Mouse (Mus musculus) limb, embryonic 15.5 days (tissue): ENCODE measurements around the gene Carns1. TPM values are rescaled to one million over a fixed set of nuclear protein-coding genes. Genes with fewer than 3 reads are reported as not detected.
A peak's percentile ranks its signal among the peaks of the same experiment; 100 is the strongest.

ENCODE experiments used
- ATAC-seq: fragments of 200-750 bp; cut with Nextera tagmentation; 2 replicates; pipeline ENCODE4 v1.8.0; 2017; ENCODE audit warnings: low read depth, moderate TSS enrichment; ENCODE audit not compliant: insufficient number of reproducible peaks, low FRiP score, low TSS enrichment
- H3K27ac ChIP-seq: fragments of 300-500 bp; sonication (generic); 2 replicates; pipeline ENCODE4 v1.5.1; 2015; ENCODE audit warnings: moderate library complexity, mild to moderate bottlenecking, inconsistent platforms
- H3K27me3 ChIP-seq: fragments of 300-500 bp; sonication (generic); 2 replicates; pipeline ENCODE4 v1.6.1; 2015; ENCODE audit warnings: inconsistent platforms
- H3K36me3 ChIP-seq: fragments of 300-500 bp; sonication (generic); 2 replicates; pipeline ENCODE4 v1.6.1; 2015; ENCODE audit warnings: inconsistent platforms
- H3K4me1 ChIP-seq: fragments of 300-500 bp; sonication (generic); 2 replicates; pipeline ENCODE4 v1.6.1; 2015; ENCODE audit warnings: inconsistent platforms
- H3K4me2 ChIP-seq: fragments of 300-500 bp; sonication (generic); 2 replicates; pipeline ENCODE4 v1.6.1; 2015; ENCODE audit warnings: mild to moderate bottlenecking, inconsistent platforms
- H3K4me3 ChIP-seq: fragments of 300-500 bp; sonication (generic); 2 replicates; pipeline ENCODE4 v1.5.1; 2015; ENCODE audit warnings: mild to moderate bottlenecking, inconsistent platforms
- H3K9ac ChIP-seq: fragments of 300-500 bp; sonication (generic); 2 replicates; pipeline ENCODE4 v1.6.1; 2015; ENCODE audit warnings: inconsistent platforms
- H3K9me3 ChIP-seq: fragments of 300-500 bp; sonication (generic); 2 replicates; pipeline ENCODE4 v1.6.1; 2016; ENCODE audit warnings: inconsistent platforms
- WGBS: fragments of 180-500 bp; shearing (Covaris S2); methylation state at CpG from one replicate; pipeline ENCODE4 v1.1.7; 2015; 5-methylcytosine and 5-hydroxymethylcytosine counted together
- polyA plus RNA-seq: library from polyadenylated mRNA; unstranded; fragments of >200 nt; fragmentation: Nextera tagmentation; extraction: Ambion mirVana; gene quantifications from 2 replicates; pipeline ENCODE4 v1.2.1, GENCODE M21; 2015

Gene Carns1
- polyA plus RNA-seq, 1 experiment from 2014 or later, result 1.8 TPM

DNA sequence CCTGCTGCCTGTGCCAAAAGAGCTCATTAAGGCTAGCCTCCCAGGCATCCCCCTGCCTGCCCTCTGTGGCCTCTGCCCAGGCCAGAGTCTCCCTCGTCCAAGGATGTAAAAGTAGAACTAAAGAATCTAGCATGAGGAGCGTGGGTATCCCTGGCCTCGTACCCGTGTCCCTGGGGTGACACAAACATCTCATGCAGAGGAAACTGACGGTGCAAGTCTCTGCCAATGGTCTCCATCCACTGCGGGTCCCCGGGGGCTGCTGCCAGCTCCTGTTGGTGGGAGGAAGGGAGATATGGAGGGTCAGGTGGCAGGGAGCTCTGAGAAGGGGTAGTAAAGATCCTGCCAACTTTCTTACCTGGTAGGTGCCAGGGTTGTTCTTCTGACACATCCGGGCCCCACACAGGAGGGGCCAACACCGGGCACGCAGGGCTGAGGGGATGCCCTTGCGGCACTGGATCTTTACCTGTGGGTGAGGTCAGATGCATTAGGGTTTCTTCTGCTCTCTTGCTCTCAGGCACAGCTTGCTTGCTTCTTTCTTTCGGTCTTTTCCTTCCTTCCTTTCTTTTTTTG, 13.9 kb upstream of the Carns1 start:
- Histone ChIP-seq H3K4me1 (peaks cover 37% of the 10 kb centered on the region), H3K9me3 (no peaks in the 10 kb centered on the region), H3K4me3 (no peak overlapping the region), H3K27ac (no peak overlapping the region), H3K36me3 (peaks cover 9% of the 10 kb centered on the region), H3K4me2 (no peak overlapping the region), H3K9ac (no peak overlapping the region), H3K27me3 (no peaks in the 10 kb centered on the region)
- ATAC-seq, result no peak
- WGBS, result 84% methylated on average over 12 of the region's 12 CpGs

DNA sequence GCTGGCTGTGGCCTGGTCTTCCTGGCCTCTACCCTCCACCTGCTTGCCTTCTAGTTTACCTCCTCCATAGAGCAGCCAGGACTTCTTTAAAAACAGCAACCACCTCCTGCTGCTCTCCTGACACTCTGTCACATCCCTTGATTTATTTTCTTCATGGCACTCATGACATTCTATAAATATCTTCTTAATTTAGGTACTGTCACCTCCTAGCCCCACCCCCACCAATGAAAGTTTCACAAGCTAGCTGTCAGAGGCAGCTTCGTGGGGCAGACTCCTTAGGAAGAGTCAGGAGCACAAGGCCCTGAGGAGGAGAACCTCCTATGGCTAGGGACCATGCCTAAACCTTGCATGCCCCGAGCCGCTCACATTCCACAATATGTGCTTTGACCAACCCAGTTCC, 12.0 kb upstream of the Carns1 start:
- Histone ChIP-seq H3K9me3 (no peaks in the 10 kb centered on the region), H3K9ac (no peak overlapping the region), H3K4me1 (peaks cover 22% of the 10 kb centered on the region), H3K27me3 (no peaks in the 10 kb centered on the region), H3K36me3 (no peaks in the 10 kb centered on the region), H3K4me3 (no peak overlapping the region), H3K27ac (no peak overlapping the region), H3K4me2 (no peak overlapping the region)
- WGBS, result 58% methylated on average over 3 of the region's 3 CpGs
- ATAC-seq, result no peak

DNA sequence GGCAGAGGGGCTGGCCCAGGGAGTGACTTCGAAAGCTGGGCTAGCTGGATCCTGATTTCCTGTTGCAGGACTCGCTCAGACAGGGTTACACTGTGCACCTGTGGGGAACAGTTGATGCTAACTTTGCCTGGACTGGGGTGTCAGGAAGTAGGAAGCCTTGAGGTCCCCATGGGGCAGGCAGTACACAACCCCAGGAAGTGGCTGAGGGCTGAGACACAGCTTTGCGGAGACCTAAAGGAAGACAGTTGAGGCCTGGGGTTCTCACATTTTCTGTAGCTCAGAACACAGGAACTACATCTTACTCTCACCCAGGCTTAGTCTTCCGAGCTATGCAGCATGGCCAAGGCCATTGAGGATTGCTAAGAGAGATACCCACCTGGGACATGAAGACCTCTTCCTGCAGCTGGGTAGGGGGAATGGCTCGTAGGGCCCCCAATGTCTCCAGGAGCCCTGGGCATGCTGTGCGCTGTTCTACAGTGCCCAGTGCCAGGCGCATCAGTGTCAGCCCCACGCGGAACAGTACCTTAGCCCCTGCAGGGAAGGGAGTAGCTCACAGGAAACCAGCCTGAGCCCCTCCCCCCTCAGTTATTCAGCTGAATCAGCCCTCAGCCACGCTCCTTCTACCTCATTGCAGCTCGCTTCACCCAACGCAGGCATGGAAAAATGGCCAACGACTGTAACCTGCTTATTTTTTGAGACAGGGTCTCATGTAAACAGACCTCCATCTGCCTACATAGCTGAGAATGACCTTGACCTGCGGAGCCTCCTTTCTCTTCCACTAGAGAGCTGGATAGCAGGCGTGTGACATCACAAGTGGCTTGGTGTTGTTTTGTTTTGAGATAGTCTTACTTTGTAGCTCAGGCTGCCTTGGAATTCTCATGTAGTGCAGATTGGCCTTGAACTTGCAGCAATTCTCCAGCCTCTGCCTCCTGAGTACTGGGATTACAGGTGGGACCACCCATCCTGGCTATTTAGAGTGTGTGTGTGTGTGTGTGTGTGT, 10.0 kb upstream of the Carns1 start:
- 59% methylated on average over 15 of the region's 15 CpGs for WGBS
- H3K4me3 ChIP-seq, result no peak overlapping the region
- H3K9ac ChIP-seq, result no peak overlapping the region
- no peak overlapping the region for H3K4me2 ChIP-seq
- H3K27ac ChIP-seq, result peak overlapping the region; percentile 34; the same call in 1 of the 2 replicates
- H3K36me3 ChIP-seq, result no peaks in the 10 kb centered on the region
- H3K4me1 ChIP-seq, result peaks cover 11% of the 10 kb centered on the region
- H3K27me3 ChIP-seq, result no peaks in the 10 kb centered on the region
- ATAC-seq, result no peak
- H3K9me3 ChIP-seq, result no peaks in the 10 kb centered on the region

DNA sequence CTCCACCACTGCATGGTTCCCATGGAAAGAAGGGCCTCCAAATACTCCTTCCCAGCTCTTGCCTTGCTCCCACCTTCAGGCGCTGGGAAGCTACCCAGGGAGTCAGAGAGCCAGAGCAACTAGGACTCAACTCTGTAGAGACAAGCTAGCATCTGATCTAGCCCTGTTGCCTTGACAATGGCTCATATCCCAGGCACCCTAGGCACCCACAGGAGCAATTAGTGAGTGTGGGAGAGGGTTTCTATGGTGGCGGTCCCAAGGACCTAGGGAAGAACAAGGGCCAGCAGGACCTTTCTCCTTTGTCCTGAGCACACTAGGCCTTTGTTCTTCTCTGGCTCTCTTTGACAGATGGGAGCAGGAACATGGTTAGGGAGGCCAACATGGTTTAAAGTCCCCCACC, 8.4 kb upstream of the Carns1 start:
- H3K4me1 ChIP-seq, result peaks cover 11% of the 10 kb centered on the region
- H3K27ac ChIP-seq, result no peak overlapping the region
- 86% methylated on average over 2 of the region's 2 CpGs for WGBS

DNA sequence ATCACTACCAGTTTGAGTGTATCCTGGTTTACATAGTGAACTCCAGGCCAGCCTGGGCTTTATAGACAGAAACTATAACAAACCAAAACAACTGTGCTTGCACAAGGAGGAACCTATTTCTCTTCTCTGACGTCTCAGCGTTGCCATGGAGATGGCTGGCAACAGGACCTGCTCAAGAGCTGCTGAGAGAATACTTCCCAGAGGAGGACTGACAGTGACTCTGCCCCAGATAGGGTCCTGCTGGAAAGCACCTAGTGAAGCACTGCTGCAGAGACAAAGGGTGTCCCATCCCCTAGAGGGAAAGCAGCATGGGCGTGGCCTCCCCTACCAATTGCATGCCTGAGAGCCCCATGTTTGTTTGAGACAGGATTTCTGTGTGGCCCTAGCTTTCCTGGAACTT, 6.6 kb upstream of the Carns1 start:
- H3K9me3 ChIP-seq, result no peaks in the 10 kb centered on the region
- no peak for ATAC-seq
- H3K9ac ChIP-seq, result no peak overlapping the region
- H3K36me3 ChIP-seq, result no peaks in the 10 kb centered on the region
- H3K27me3 ChIP-seq, result no peaks in the 10 kb centered on the region
- peaks cover 11% of the 10 kb centered on the region for H3K4me1 ChIP-seq
- WGBS, result 37% methylated on average over 3 of the region's 3 CpGs
- no peak overlapping the region for H3K4me2 ChIP-seq
- H3K27ac ChIP-seq, result no peak overlapping the region
- no peak overlapping the region for H3K4me3 ChIP-seq

More for the DNA sequence above, 8.4 kb upstream of the Carns1 start:
- ATAC-seq, result no peak
- Histone ChIP-seq H3K9ac (no peak overlapping the region), H3K36me3 (no peaks in the 10 kb centered on the region), H3K4me2 (no peak overlapping the region), H3K27me3 (no peaks in the 10 kb centered on the region), H3K4me3 (no peak overlapping the region), H3K9me3 (no peaks in the 10 kb centered on the region)

DNA sequence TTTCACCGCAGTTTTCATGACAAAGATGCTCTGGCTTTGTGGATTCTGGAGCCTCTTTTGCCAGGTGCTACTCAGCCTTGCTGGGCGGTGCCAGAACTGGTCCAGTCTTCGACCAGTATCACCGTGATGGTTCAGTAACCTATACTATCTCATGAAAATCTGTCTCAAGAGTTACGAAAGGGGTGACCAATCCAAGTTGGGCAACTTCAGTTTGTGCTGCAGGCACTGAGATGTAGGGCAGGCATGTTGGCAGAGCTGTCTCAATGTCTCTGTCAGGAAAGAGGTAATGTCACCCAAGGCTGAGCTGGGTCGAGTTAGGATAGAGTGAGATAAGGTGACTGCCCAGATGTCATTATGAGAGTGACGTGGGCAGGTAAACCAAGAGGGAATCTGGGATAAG, 5.1 kb upstream of the Carns1 start:
- no peak overlapping the region for H3K9ac ChIP-seq
- H3K4me3 ChIP-seq, result no peak overlapping the region
- H3K4me1 ChIP-seq, result peaks cover 14% of the 10 kb centered on the region
- H3K36me3 ChIP-seq, result no peaks in the 10 kb centered on the region
- ATAC-seq, result no peak
- H3K27me3 ChIP-seq, result no peaks in the 10 kb centered on the region
- H3K9me3 ChIP-seq, result no peaks in the 10 kb centered on the region
- H3K27ac ChIP-seq, result no peak overlapping the region
- no peak overlapping the region for H3K4me2 ChIP-seq
- 88% methylated on average over 7 of the region's 7 CpGs for WGBS

DNA sequence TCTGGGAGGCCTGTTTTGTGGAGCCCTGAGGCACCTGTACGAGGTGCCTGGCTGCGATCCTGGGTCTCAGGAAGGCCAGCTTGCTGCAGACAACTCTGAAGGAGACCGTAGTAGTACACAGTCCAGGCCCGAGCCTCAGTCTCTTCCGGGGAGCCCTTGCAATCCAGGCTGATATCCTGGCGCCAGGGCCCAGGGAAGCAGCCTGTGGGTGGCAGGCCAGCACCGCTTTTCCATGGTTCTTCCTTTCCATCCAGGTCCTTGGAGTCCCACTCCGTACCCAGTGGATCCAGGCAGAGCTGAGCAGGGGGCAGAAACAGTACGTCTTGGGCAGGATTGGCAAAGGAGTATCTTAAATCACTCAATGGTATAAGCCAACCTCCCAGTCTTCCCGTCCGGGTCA, 2.4 kb downstream of the Carns1 start:
- H3K4me1 ChIP-seq, result peaks cover 39% of the 10 kb centered on the region
- no peaks in the 10 kb centered on the region for H3K27me3 ChIP-seq
- H3K27ac ChIP-seq, result no peak overlapping the region
- no peak for ATAC-seq
- no peaks in the 10 kb centered on the region for H3K36me3 ChIP-seq
- H3K9ac ChIP-seq, result no peak overlapping the region
- H3K9me3 ChIP-seq, result no peaks in the 10 kb centered on the region
- no peak overlapping the region for H3K4me3 ChIP-seq
- 58% methylated on average over 11 of the region's 11 CpGs for WGBS
- no peak overlapping the region for H3K4me2 ChIP-seq

DNA sequence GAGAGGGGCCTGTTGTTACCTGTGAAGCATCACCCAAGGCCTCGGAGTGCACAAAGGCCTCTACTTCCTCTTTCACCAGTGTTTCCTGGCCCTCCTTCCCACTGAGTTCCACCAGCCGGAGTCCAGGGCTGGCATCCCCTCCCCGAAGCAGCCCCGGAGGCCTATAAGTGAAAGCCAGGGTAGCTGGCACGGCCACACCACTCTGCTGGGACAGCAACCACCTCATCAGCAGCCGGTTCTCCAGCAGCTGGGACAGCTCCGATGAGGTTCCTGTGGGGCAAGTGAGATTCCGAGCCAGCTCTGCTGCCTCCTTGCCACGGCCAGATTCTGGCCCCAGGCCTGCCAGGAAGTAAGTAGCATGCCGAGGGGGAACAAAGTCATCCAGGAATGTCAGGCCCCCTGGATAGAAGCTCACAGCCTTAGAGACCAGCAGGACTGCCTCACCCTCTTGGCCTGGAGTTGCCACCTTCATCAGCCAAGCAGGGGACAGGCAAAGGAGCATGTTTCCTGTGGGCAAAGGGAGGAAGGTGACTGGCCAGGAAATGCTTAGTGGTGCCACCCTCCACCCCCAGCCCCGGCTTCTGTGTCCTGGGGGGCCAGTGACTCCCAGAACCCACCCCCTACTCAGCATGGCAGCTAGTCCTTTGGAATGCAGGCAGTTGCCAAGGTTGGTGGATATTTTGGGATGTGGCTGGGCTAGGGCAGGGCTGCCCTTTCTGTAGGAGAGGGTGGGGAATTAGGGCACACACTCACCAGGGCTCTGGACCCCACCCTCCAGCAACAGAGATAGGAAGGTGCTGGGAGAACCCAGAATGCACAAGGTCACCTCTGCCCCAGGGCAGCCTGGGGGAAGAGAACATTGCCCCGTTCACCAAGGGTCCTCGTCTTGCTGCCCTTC, 3.6 kb downstream of the Carns1 start:
- 43% methylated on average over 13 of the region's 13 CpGs for WGBS
- H3K9ac ChIP-seq, result no peak overlapping the region
- H3K4me1 ChIP-seq, result peaks cover 39% of the 10 kb centered on the region
- no peak for ATAC-seq
- peak overlapping the region; percentile 66 for H3K27ac ChIP-seq
- H3K27me3 ChIP-seq, result no peaks in the 10 kb centered on the region
- H3K36me3 ChIP-seq, result no peaks in the 10 kb centered on the region
- H3K9me3 ChIP-seq, result no peaks in the 10 kb centered on the region
- no peak overlapping the region for H3K4me3 ChIP-seq
- H3K4me2 ChIP-seq, result no peak overlapping the region

DNA sequence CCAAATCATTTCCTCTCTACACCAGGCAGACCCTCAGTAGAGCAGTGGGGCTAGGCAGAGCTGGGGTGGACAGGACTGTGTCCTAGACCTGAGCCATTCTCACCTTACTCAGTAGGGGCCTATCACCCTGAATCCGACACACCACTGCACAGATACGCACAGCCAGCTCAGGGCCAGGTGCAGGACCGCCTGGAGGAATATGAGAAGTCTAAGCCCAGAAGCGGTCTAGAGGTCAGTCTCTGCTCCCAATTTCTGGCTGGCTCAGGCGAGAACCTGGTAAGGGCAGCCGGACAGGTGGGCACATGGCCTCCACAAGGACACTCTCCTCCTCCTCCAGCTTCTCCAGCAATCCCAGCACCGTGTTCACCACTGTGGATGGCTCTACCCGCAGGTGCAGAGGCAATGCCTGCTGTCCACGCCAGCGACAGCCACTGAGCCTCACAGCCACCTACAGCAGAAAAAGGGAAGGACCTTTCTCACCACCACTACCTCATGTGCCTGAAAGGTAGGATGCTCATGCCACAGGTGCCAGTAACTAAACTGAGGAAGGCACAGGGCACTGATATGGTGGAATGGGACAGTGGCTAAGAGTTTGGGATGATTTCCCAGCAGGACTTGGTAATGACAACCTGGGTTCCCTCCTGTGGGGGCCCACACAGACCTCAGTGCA, 4.4 kb downstream of the Carns1 start:
- H3K4me1 ChIP-seq, result peaks cover 39% of the 10 kb centered on the region
- no peak overlapping the region for H3K9ac ChIP-seq
- no peak for ATAC-seq
- no peaks in the 10 kb centered on the region for H3K9me3 ChIP-seq
- WGBS, result 84% methylated on average over 10 of the region's 10 CpGs
- no peaks in the 10 kb centered on the region for H3K27me3 ChIP-seq
- no peak overlapping the region for H3K4me2 ChIP-seq
- H3K27ac ChIP-seq, result peak overlapping the region; percentile 96
- H3K4me3 ChIP-seq, result no peak overlapping the region
- H3K36me3 ChIP-seq, result no peaks in the 10 kb centered on the region

DNA sequence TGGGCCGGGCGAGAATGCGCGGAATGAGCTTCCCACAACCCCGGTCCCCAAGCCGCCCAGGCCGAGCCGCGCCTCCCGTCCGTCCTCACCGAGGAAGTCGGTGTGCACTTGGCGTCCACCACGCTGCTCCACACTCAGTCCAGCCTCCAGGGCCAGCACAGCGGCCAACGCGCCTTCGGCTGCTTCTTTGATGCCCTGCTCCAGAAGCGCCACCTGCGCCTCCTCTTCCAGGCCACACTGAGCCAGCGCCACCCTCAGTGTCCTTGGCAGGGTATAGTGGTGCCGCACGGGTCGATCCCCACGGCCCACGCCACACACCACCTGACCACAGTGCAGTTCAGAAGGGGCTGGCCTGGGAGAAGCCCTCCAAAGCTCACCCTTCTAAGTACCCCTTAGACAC, 5.5 kb downstream of the Carns1 start:
- Histone ChIP-seq H3K27me3 (no peaks in the 10 kb centered on the region), H3K9me3 (no peaks in the 10 kb centered on the region), H3K4me2 (peak overlapping the region; percentile 86), H3K36me3 (no peaks in the 10 kb centered on the region), H3K4me1 (peaks cover 29% of the 10 kb centered on the region), H3K4me3 (peak overlapping the region; percentile 52), H3K27ac (peak overlapping the region; percentile 96), H3K9ac (peak overlapping the region; percentile 73)
- 7% methylated on average over 27 of the region's 27 CpGs for WGBS
- peak; percentile 30 for ATAC-seq

DNA sequence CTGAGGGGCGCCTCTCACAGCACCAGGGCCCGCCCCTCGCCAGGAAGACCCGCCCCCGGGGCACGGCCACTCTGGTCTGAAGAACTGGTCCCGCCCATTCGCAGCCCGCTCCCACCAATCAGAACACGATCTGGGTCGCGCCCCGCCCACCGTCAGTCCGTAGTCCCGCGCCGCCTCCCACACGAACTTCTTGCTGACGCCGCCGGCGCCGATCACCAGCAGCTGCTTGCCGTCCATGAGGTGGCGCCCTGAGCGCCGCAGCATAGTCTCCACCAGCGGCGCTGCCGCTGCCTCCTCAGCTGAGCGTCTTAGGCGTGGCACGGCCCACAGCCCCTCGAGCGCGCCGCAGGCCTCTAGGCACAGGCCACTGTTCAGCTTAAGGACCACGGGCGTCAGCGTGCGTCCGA, 5.9 kb downstream of the Carns1 start:
- Histone ChIP-seq H3K27me3 (no peaks in the 10 kb centered on the region), H3K4me1 (peaks cover 29% of the 10 kb centered on the region), H3K9ac (peak overlapping the region; percentile 73), H3K4me3 (peak overlapping the region; percentile 52), H3K4me2 (peak overlapping the region; percentile 86), H3K27ac (peak overlapping the region; percentile 96), H3K9me3 (no peaks in the 10 kb centered on the region), H3K36me3 (no peaks in the 10 kb centered on the region)
- WGBS, result under 1% methylated on average over 43 of the region's 43 CpGs
- peak; percentile 93 for ATAC-seq
